Mouse (Mus musculus): ENCODE results near the gene Rere.
"Not testable (repeated sequence)": the region's sequence is repeated elsewhere in the genome, so short reads cannot be mapped to it uniquely, and the experiment has no call there.

The Rere gene

DNA sequence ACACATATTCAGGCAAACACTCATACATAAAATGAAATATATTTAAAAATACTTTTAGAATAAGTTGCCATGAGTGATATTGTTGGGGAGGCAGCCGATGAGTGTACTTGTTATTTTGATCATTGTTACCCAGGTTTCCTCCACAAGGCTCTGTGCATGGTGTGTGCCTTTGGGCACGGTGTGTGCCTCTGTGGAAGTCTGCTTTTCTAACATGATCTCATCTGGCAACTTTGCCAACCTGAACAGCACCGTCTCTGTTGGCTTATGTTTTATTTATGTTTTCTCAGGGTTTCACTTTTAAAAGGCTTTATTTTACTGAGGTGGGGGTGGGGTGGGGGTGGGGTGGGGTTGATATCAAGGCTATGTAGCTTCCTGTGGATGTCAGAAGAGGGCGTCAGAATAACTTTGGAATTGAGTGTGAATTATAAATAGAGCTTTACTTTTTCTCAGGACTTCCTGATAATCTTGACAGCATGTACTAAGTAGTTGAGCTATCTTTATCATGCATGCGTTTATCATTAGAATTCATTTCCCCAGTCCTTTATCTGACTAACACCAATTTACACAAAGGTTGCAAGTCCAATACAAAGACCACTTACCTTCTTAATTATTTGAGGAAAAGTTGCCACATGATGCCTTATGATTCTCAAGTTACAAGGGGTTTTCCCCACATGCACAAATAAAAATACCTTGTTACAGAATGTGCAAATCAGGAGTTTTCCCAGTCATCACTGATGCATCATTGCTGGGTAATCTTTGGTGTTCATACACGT, 177.8 kb downstream of the Rere start:
- no peak for DNase-seq (ENCODE audit: extremely low spot score, low read depth, low spot score)

DNA sequence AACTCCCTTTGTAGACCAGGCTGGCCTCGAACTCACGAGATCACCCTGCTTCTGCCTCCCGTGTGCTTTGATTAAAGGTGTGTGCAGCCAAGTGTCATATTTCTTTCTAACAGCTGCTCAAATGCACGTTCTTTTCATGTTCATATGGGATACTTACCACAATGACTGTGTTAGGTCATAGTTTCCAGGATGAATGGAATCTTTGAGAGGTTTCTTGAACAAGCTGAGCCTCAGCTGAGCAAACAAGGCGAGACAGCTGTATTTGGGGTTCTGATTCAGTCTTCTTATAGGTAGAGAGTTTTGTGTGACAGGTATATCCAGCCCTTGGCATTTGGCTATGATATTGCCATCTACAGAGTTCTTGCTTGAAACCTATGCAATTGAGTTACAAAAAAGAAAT, 179.0 kb downstream of the Rere start:
- DNase-seq (ENCODE audit: extremely low spot score, low read depth, low spot score), result no peak

DNA sequence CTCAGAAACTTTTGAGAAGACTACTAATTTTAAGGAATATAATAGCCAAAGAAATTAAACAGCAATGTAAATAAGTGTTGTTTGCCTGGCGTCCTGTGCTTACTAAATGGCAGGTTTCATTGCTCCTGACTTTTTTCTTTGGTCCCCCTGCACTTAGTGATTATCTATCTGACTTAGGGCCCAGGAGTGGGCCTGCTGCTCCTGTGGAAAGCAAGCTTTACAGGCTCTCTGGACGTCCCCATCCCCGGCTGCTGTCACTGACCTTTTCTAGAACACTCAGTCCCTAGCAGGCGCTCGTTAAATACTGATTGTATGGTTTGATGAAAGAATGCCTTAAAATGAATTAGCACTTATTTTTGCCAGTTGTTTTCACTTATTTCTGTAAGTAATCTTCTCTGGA, 179.6 kb downstream of the Rere start:
- no peak for DNase-seq (ENCODE audit: extremely low spot score, low read depth, low spot score)

DNA sequence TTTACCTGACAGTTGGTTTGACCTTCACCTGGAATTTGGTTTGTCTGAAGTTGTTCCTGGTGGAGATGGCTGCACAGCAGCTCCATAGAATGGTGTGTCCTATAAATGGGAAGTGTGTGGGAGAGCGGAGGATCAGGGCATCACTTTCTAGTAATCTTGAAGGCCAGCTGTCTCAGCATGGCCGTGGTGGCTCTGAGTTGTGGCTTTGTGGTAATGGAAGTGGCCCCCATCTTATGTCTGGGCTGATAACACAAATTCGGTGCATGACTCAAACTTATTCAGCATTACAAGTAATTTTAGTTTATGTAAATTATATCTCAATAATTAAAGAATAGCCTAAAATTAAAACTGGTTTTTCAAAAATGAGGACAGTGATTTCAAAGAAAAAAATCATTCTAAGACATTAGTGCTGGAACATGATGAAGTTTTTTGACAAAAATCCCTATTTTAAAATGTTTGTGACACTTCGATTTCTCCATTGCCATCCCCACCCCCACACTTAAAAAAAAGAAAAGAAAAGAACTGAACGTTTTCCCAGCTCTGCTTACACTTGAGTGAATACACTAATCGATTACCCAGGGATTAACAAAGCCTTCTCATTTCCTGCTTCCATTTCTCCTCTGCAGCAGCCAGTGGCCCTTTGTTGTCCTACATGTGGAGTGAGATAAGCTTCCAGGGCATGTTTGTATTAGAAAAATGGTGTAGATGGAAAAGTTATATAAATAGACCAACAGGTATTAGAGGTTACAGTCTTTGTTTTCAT, 180.2 kb downstream of the Rere start:
- no peak for DNase-seq (ENCODE audit: extremely low spot score, low read depth, low spot score)

DNA sequence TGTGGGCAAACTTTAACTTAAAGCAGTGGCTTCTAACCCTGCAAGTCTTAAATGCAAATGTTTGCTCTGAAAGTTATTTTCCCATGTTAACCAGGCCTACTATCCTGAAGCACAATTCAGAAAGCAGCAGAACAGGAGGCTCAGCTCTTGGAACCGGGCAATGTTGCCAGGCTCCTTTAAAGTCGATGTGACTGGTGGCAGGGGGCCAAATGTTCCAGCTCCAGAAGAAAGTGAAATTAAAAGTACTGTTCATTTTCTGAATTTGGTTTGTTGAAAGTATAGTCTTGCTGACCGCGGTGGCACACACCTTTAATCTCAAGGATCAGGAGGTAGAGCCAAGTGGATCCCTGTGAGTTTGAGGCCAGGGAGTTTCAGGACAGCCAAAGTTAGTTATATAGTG, 180.9 kb downstream of the Rere start:
- DNase-seq (ENCODE audit: extremely low spot score, low read depth, low spot score), result no peak

DNA sequence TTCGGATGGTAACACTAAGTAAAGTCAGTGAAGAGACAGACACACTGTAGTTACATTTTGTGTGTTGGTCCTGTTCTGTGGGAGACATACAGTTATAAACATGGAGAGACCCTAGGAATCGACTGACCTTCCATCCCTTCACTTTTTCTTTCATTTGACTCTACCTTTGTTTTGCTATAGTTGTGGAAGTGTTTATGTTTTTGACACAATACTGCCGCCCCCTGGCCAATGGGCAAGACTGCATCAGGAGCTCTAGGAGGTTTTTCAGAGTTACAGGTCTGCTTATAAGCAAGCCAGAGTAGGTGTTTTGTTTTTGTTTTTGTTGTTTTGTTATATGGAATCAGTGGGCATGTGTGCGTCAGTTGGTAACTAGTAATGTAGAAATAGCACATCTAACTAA, 184.3 kb downstream of the Rere start:
- peak; percentile 26 for DNase-seq (ENCODE audit: extremely low spot score, low read depth, low spot score)

DNA sequence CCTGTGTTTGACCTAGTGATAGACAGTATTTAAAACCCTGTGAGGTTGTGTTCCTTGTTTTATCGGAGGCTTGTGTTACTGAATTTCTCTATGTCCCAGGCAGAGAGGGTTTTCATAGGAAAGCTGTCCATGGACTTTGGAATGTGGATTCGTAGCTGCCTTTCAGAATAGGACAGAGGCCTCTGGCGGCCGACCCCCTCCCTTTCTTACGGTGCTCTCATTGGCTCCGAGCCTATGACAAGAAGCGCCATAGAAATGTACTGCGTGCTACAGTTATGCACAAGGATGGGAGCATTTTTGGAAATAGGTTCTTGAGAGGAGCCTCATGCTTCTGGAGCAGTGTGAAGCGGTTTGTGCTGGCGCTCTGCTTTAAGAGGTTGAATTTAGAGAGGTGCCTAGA, 187.8 kb downstream of the Rere start:
- no peak for DNase-seq (ENCODE audit: extremely low spot score, low read depth, low spot score)

DNA sequence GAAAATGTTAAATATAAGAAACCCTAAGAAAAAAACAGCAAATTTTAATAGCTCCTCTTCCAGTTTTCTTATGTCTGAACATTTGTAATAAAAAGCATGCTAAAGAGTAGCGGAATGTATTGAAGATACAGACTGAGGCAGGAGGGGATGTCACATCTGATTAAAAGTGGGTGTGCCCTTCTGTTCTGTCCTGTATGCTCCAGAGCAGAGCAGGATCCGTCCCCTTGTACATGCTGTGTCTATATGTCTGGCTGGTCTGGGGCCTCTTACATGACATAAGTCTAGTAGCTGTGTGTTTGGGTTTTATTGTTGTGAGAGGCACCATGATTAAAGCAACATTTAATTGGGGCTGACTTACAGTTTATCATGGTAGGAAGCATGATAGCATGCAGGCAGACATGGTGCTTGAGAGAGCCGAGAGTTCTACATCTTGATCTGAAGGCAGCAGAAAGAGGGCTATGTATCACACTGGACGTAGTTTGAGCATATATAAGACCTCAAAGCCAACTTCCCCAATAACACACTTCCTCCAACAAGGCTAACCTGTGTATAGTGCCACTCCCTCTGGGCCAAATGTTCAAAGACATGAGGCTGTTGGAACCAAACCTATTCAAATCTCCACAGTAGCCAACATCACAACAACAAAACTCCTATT, 189.4 kb downstream of the Rere start:
- DNase-seq (ENCODE audit: extremely low spot score, low read depth, low spot score), result no peak

DNA sequence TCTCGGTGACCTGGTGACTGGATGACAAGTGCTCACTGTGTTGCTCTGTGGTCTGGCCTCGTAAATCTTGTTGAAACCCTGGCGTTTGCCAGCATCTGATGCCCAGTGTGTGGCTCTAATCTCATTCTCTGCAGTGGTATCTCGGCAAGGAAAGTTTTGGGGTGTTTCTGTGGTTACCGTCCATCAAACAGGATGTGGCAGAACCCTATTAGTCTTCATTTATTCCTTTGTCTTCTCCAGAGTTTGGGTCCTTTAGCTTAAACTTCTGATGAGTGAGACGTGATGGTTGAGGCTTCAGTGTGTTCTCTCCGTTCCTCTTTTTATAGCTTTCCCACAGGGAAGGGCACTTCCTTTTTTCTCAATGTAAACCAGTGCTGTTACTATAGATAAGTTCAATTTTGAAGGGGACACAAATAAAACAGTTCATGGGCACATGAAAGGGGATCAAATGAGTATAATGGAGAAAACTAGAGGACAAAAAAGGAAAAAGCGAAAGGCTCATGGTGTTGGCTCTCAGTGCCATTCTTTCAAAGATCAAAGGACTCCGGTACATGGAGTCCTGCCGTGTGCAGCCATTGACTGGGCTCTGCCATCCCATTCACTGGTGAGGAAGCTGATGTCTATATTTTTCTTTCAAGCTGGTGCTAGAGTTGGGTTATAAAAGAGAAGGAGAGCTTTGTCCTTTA, 191.4 kb downstream of the Rere start:
- no peak for DNase-seq (ENCODE audit: extremely low spot score, low read depth, low spot score)

DNA sequence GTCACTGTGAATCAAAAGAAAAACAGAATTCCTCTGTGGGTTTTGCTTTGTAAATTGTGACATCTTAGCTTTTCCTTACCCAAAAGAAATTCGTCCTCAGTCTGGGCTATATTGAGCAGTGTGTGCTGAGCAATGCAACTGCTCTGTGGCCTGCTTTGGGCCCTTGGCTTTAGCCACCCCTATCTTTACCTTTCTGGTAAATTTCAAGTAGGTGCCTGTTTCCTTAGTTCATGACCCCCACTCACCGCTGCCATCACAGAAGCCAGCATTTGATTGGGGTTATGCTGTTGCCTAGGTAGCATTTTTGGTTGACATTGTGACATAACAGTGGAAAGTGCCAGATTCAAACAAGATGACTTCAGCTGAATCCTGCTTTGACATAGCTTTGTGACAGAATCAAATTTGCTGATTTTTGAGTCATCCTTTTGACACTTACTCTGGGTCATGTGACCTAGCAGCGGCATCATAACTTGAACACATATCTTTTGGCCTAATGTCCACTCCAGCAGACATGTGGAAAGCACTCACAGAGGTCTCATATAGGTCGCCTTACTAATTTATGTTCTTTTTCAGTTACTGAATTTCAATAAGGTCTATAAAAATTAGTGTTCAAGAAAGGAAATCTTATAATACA, 192.1 kb downstream of the Rere start:
- DNase-seq (ENCODE audit: extremely low spot score, low read depth, low spot score), result no peak

DNA sequence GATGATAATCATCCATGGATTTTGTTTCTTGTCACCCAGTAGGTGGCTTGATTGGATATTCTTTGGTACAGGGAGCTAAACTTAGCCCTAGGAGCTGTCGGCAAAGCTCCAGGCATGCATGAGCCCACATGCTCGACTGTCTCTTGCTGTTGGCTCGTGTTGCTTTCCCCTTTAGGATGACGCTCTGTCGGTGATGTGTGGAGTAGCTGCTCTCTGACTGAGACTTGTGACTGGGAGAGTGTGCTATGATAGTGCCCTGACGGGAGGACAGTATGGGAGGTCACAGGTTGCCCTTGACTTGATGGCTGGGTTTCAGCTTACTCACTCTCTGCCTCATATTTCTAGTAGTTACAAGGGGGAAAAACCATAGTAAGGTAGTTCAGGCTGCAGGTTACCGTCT, 192.6 kb downstream of the Rere start:
- no peak for DNase-seq (ENCODE audit: extremely low spot score, low read depth, low spot score)

DNA sequence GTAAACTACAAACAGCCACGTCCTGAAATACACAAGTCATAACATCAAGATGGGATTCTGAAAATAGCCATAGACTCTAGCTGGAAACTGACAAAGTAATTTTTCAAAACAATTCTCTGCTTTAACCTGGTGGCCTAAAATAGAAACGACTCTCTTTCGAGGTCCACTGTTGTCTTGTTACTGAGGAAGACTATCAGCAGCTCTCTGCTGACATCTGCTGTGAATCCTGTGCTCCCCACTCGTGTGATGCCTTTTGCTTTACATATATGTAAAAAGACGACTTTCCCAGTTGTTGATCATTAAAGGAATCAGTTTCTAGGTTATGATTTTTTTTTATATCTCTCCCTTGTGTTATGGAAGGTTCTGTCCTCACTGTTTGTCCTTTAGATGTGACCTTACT, 194.8 kb downstream of the Rere start:
- no peak for DNase-seq (ENCODE audit: extremely low spot score, low read depth, low spot score)

DNA sequence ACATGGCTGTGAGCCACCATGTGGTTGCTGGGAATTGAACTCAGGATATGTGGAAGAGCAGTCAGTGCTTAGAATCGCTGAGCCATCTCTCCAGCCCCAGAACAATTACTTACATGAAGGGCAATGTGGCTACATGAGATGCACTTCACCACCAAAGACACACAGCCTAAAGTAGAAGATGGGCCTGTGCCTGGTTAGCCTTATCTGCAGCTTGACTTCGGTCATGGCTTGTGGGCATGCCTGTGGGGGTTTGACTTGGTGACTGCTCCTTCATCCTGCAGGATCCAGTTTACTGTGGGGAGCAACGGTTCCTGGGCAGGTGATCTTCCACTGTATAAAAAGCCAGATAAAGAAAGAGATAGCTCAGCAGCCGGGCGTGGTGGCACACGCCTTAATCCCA, 196.6 kb downstream of the Rere start:
- no peak for DNase-seq (ENCODE audit: extremely low spot score, low read depth, low spot score)

DNA sequence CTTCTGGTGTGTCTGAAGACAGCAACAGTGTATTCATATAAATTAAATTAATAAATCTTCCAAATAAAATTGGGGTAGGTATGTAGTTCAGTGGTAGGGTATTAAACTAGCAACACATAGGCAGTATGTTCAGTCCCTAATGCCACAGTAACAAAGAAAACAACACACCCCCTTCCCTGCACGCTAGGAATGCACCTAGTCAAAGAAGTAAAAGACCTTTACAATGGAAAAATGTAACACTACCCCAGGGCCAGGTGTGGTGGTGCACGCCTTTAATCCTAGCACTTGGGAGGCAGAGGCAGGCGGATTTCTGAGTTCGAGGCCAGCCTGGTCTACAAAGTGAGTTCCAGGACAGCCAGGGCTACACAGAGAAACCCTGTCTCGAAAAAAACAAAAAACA, 201.6 kb downstream of the Rere start:
- DNase-seq (ENCODE audit: extremely low spot score, low read depth, low spot score), result not testable (repeated sequence)

DNA sequence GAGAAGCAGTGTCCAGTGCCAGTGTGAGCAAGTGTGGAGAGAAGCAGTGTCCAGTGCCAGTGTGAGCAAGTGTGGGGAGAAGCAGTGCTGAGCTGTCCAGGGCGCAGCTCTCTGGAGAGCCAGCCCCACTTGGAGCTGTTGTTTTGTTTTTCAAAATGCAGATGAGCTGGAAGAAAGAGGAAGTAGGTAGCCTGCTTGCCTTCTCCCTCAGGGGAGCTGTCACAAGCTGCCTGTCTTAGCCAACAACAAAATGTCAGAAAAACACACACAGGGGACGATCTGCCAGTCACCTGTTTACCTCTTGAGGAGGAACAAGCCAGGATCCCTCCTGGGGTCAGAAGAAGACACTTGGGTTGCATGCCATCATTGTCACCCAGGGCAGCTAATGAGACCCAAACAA, 204.7 kb downstream of the Rere start:
- no peak for DNase-seq (ENCODE audit: extremely low spot score, low read depth, low spot score)

DNA sequence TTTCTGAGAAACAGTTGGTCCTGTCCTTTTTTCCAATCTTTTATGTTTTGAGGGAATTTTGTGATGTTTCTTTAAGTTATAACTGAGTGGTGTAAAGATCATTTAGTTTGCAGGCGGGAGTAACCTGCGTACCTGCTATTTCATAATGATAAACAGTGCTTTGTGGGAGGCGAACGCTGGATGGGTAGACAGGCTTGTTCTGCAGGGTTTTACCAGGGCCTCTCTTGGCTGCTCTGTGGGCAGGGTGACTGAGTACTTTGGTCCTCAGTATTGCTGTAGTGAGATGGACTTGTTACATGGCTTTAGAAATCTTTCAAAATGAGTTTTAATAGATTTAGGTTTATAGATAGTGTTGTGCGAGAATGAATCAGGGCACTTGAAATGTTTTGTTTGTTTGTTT, 205.7 kb downstream of the Rere start:
- no peak for DNase-seq (ENCODE audit: extremely low spot score, low read depth, low spot score)

DNA sequence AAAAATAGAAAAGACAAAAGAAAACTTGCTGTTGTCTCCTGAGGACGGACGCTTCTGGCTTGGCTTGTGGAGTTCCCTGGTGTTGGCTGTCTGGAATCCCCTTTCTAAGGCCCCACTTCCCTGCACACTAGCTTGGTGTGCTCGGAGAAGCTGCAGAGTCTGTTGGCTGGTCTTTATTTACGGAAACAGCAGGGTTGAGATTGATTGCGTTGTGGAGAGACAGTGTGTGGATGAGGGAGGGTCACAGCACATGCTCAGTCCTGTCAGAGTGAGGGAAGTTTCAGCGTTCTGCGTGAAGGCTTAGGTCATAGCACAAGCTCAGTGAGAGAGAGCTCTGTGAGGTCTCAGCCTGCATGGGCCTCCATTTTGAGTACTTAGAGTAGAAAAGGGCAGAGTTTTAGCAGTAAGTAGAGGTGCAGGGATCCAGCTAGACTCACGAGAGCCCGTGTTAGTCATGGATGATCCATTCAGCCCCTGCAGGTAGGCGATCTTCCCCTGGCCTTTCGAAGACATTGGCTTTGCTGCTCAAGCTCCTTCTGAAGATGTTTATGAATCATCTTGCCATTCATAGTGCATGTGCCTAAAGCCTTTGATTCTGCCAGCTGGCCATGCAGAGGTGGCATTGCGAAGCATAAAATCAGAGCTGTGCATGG, 206.8 kb downstream of the Rere start:
- peak; percentile 10 for DNase-seq (ENCODE audit: extremely low spot score, low read depth, low spot score)

DNA sequence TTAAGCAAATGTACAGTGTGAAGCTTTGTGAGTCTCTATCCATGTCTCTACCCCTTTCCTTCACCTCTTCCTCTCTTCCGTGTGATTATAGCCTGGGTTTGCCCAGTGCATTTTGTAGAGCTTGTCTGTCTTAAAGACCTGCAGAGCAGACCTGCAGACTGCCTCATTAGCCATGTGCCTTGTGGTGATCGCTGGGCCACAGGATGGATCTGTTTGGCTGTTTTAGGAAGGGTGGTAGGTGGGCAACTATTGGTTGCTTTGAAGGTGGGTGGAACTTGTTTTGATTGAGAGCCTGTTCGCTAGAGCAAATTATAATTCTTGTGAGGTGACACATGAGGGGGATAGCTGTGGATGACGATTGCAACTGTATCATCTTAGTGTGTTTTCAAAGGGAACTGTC, 207.3 kb downstream of the Rere start:
- DNase-seq (ENCODE audit: extremely low spot score, low read depth, low spot score), result no peak

DNA sequence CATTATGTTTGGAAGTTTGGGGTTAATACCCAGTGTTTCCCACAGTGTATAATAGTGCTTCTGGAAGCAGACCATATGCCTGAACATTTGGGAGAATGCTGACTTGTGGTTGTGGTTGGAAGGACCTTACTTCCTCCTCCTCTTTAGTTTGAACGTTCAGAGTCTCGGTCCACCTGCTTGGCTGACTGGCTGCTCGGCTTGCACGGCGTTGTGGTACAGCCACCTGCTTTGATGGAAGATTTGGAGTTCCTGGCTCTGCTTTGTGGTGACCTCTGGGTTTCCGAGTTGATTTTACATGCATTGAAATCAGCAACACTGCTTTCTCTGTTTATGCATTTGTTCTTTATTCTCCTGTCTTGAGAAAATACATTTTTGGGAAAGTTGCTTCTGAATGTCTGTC, 208.6 kb downstream of the Rere start:
- no peak for DNase-seq (ENCODE audit: extremely low spot score, low read depth, low spot score)

DNA sequence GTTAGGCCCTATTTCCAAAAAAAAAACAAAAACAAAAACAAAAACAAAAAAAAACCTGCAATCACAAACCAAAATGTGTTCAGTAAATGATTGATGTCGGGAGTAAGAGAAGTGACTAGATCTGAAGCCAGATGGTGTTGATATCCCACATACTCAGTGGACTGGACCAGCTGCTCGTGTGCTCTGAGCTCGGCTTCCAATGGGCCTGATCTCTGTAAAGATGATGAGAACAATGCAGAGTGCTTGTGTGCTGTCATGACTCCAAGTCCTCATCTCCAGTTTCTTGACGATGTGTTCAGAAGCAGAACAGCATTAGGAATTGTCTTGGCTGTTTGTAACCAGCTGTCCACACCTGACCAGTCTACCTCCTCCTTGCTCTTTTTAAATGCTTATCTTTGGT, 210.3 kb downstream of the Rere start:
- no peak for DNase-seq (ENCODE audit: extremely low spot score, low read depth, low spot score)

Data from hindlimb bud, embryonic 11.5 days (tissue).